Mouse (Mus musculus): ENCODE measurements around the gene Hnrnph2. TPM values are rescaled to one million over a fixed set of nuclear protein-coding genes. Genes with fewer than 3 reads are reported as not detected.
A peak's percentile ranks its signal among the peaks of the same experiment; 100 is the strongest.

Gene Hnrnph2
- total RNA-seq (2021): 10 to 100 TPM; 63.7 to 74.4 TPM
- polyA plus RNA-seq (2012; rRNA removed): 14.4 and 34.6 TPM in 2 replicates
- long read RNA-seq, transcript Hnrnph2-202 (4 exons, 2,364 nt): major isoform, 50 of 103 reads
- long read RNA-seq, transcript Hnrnph2-203 (3 exons, 2,426 nt): minor isoform, 47 of 103 reads
- long read RNA-seq, partial matches to known transcripts: 0 of 103 reads
- long read RNA-seq, other reads (novel, unspliced or antisense): 6 of 103 reads

DNA sequence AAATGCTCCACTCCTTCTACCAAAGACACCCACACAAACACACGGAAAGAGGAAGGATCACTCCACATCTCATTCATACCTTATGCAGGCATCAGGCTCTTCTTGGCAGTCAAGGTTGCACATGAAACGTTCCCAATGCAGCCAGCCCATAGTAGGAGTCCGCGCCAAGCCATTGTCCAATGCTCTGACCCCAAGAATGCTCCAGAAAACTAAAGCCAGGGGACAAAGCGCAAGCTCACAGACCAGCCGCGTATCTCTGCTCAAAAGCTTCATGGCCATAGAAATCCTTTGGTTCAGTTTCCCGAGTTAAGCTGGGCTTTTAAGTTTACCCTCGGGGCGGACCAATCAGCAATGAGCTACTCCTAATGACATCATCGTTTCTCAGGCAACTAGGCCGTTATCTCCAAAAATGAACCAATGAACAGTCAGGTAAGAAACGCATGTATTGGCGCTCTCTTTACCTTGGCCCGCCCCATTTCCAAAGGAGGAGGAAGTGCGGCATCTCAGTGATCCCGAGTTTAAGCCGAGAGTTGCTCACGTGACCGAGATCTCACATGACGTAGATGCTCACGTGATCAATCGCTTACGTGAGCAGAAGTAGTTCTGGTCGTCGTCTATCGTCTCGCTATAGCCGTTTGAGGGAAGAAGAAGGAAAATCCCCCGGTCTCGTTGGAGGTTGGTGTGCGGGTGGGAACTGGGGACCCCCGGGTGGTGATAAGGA lies at the start of gene Hnrnph2, which contains the start of gene Gla:
Gene Hnrnph2, plus strand, starts transcription at position 521 of the 721 bp plus-strand sequence.
Gene Gla, minus strand, starts transcription at position 467 of the 721 bp plus-strand sequence.
- Histone ChIP-seq H3K79me2 (replicated peaks; ENCODE audit: control insufficient read depth, insufficient read depth, low read length) (no peaks in the 10 kb centered on the region), H3K27ac (peak within 1 kb of the TSS; percentile 94), H3K9ac (ENCODE audit: low read depth, low read length) (peak within 1 kb of the TSS; percentile 78), H3K36me3 (ENCODE audit: control insufficient read depth, insufficient read depth, low read length) (0 out of 2 replicates have a peak, but pooled peaks cover 2% of the 10 kb centered on the region), H3K4me1 (ENCODE audit: control insufficient read depth, insufficient read depth, low read length) (peaks cover 2% of the 10 kb centered on the region), H3K27me3 (ENCODE audit: control insufficient read depth, insufficient read depth, low read length) (no peaks in the 10 kb centered on the region), H3K4me3 (peak within 1 kb of the TSS; percentile 66)
- DNase-seq: peak; percentile 86 to 93
- TF ChIP-seq CTCF (IDR thresholded peaks at IDR 0.05): no peak
- TF ChIP-seq EP300 (IDR thresholded peaks at IDR 0.05; ENCODE audit: insufficient read depth, low read depth, low read length): peak; percentile 66; the same call in 1 of the 2 replicates
- TF ChIP-seq POLR2A (IDR thresholded peaks at IDR 0.05; ENCODE audit: insufficient read depth, low read depth, low read length): peak; percentile 83
- intact Hi-C loops (cut with DNase I): loop anchor here (2.0 to 5.0 kb wide), 2 partner anchors 16 to 406 kb away; partner anchors contain the start of genes Rpl36a and Zmat1
- WGBS: 14% methylated on average over 33 of the region's 33 CpGs

DNA sequence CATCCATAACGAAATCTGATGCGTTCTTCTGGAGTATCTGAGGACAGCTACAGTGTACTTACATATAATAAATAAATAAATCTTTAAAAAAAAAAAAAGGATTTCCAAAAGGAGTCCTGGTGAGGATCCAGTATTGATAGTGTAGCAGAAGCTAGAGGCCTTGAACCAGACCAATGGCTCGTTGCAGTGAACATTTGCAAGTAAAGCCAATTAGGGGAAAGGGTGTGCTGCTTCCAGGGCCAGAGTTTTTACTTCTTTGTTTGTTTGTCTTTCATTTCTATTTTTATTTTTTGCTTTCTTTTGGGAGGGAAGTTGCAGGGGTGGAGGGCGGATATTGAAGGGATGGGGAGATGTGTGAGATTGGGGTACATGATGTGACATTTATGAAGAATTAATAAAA lies 47.7 kb upstream of the Hnrnph2 start:
- Histone ChIP-seq H3K4me3 (no peak overlapping the region), H3K79me2 (replicated peaks; ENCODE audit: control insufficient read depth, insufficient read depth, low read length) (no peaks in the 10 kb centered on the region), H3K36me3 (ENCODE audit: control insufficient read depth, insufficient read depth, low read length) (no peaks in the 10 kb centered on the region), H3K4me1 (ENCODE audit: control insufficient read depth, insufficient read depth, low read length) (peaks cover 2% of the 10 kb centered on the region), H3K9ac (ENCODE audit: low read depth, low read length) (no peak overlapping the region), H3K27ac (no peak overlapping the region), H3K27me3 (ENCODE audit: control insufficient read depth, insufficient read depth, low read length) (no peaks in the 10 kb centered on the region)
- TF ChIP-seq CTCF (IDR thresholded peaks at IDR 0.05): no peak
- no peak for TF ChIP-seq POLR2A (IDR thresholded peaks at IDR 0.05; ENCODE audit: insufficient read depth, low read depth, low read length)
- no peak for TF ChIP-seq EP300 (IDR thresholded peaks at IDR 0.05; ENCODE audit: insufficient read depth, low read depth, low read length)
- DNase-seq: no peak
- intact Hi-C loops (cut with DNase I): no loop called here
- WGBS: 81% methylated on average over 4 of the region's 4 CpGs

DNA sequence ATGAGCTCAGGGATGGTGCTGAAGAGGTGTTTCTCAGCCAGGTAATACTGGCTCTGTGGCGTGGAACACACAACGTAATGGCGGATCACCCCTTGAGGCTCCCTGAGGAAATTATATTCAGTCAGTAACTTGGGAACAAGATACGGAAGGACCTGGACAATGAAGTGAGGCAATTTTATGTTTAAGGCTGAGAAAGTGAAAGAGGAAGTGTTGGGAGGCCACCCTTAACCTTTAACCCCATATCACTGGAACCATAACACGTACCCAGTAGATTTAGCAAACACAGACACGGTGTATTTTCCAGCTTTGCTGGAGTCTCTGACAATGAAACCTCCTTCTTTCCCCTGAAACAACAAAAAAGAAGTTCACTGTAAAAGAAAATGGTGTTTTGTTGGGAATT lies 46.6 kb upstream of the Hnrnph2 start:
- H3K4me1 ChIP-seq (ENCODE audit: control insufficient read depth, insufficient read depth, low read length): peaks cover 2% of the 10 kb centered on the region
- no peak for DNase-seq
- TF ChIP-seq POLR2A (IDR thresholded peaks at IDR 0.05; ENCODE audit: insufficient read depth, low read depth, low read length): no peak
- no peak for TF ChIP-seq CTCF (IDR thresholded peaks at IDR 0.05)
- TF ChIP-seq EP300 (IDR thresholded peaks at IDR 0.05; ENCODE audit: insufficient read depth, low read depth, low read length): no peak
- WGBS: 65% methylated on average over 6 of the region's 6 CpGs
- intact Hi-C loops (cut with DNase I): no loop called here
- no peaks in the 10 kb centered on the region for H3K27me3 ChIP-seq (ENCODE audit: control insufficient read depth, insufficient read depth, low read length)
- no peak overlapping the region for H3K27ac ChIP-seq
- no peaks in the 10 kb centered on the region for H3K36me3 ChIP-seq (ENCODE audit: control insufficient read depth, insufficient read depth, low read length)
- no peak overlapping the region for H3K4me3 ChIP-seq
- no peaks in the 10 kb centered on the region for H3K79me2 ChIP-seq (replicated peaks; ENCODE audit: control insufficient read depth, insufficient read depth, low read length)
- no peak overlapping the region for H3K9ac ChIP-seq (ENCODE audit: low read depth, low read length)

DNA sequence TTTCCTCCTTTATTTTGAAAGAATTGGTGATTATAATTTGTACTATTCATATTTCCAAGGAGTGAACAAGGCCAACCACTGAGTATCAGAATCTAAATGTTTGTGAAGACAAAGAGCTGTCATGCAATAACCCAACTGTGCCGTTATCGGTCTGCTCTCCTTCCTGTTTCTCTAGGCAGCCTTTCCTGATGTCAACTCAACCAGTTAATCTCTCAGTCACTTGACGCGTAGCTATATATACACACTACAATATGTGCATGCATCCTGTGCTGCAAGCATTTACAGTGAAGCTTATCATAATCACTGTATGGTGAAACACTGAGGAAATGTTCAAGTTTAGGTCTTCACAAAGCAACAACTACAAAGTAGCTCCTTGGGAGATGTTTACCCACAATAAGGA lies 36.7 kb upstream of the Hnrnph2 start:
- intact Hi-C loops (cut with DNase I): no loop called here

DNA sequence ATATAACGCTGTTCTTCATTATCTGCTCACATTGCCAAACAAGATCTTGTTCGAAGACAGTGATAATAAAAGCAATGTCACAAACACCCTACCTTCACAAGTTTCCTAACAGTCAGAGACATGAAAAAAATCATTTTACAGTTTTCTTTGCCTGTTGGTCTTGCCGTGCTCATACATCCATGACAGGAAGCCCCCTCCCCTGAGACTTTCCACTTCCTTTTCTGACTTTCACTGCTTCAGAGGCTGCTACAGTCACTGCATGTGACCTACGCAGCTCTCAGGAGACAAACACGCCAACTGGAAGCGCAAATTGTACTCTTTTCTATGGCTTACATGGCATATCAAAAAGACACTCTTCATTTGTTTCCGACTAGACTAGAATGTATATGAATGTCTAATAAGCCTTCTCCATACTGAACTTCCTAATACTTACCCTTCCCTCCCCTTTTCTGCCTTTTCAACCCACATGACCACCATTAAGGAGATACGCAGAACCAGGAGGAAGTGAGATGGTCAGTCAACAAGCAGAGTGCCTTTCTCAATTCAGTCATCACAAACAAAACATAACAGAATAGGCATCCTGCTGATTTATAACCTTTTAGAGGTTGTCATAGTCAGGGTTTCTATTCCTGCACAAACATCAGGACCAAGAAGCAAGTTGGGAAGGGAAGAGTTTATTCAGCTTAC lies 34.3 kb upstream of the Hnrnph2 start:
- no peaks in the 10 kb centered on the region for H3K4me1 ChIP-seq (ENCODE audit: control insufficient read depth, insufficient read depth, low read length)
- no peaks in the 10 kb centered on the region for H3K79me2 ChIP-seq (replicated peaks; ENCODE audit: control insufficient read depth, insufficient read depth, low read length)
- no peak overlapping the region for H3K4me3 ChIP-seq
- no peak overlapping the region for H3K27ac ChIP-seq
- no peak overlapping the region for H3K9ac ChIP-seq (ENCODE audit: low read depth, low read length)
- WGBS: 52% methylated on average over 8 of the region's 8 CpGs
- no peak for DNase-seq
- intact Hi-C loops (cut with DNase I): no loop called here
- H3K36me3 ChIP-seq (ENCODE audit: control insufficient read depth, insufficient read depth, low read length): no peaks in the 10 kb centered on the region
- no peak for TF ChIP-seq POLR2A (IDR thresholded peaks at IDR 0.05; ENCODE audit: insufficient read depth, low read depth, low read length)
- TF ChIP-seq EP300 (IDR thresholded peaks at IDR 0.05; ENCODE audit: insufficient read depth, low read depth, low read length): no peak
- TF ChIP-seq CTCF (IDR thresholded peaks at IDR 0.05): no peak
- H3K27me3 ChIP-seq (ENCODE audit: control insufficient read depth, insufficient read depth, low read length): no peaks in the 10 kb centered on the region

More for the DNA sequence above, 36.7 kb upstream of the Hnrnph2 start:
- Histone ChIP-seq H3K27ac (no peak overlapping the region), H3K79me2 (replicated peaks; ENCODE audit: control insufficient read depth, insufficient read depth, low read length) (no peaks in the 10 kb centered on the region), H3K36me3 (ENCODE audit: control insufficient read depth, insufficient read depth, low read length) (no peaks in the 10 kb centered on the region), H3K4me3 (no peak overlapping the region), H3K27me3 (ENCODE audit: control insufficient read depth, insufficient read depth, low read length) (no peaks in the 10 kb centered on the region), H3K4me1 (ENCODE audit: control insufficient read depth, insufficient read depth, low read length) (no peaks in the 10 kb centered on the region), H3K9ac (ENCODE audit: low read depth, low read length) (no peak overlapping the region)
- DNase-seq: no peak
- 49% methylated on average over 4 of the region's 4 CpGs for WGBS
- TF ChIP-seq EP300 (IDR thresholded peaks at IDR 0.05; ENCODE audit: insufficient read depth, low read depth, low read length) (no peak), CTCF (IDR thresholded peaks at IDR 0.05) (no peak), POLR2A (IDR thresholded peaks at IDR 0.05; ENCODE audit: insufficient read depth, low read depth, low read length) (no peak)

All from heart, adult 2 months (tissue).